Mouse (Mus musculus) forebrain, embryonic 16.5 days (tissue): ENCODE data around the gene Ifnk. TPM values are rescaled to one million over a fixed set of nuclear protein-coding genes. Genes with fewer than 3 reads are reported as not detected.
A peak's percentile ranks its signal among the peaks of the same experiment; 100 is the strongest.

Experiments used
- ATAC-seq: fragments of 200-750 bp; cut with Nextera tagmentation; 2 replicates; pipeline ENCODE4 v1.8.0; 2017; ENCODE audit warnings: mild to moderate bottlenecking, moderate library complexity
- H3K27ac ChIP-seq: fragments of 300-500 bp; sonication (generic); 2 replicates; pipeline ENCODE4 v1.5.1; 2014; ENCODE audit warnings: low read length, control low read depth
- H3K27me3 ChIP-seq: fragments of 300-500 bp; sonication (generic); replicated peaks from 2 replicates; pipeline ENCODE4 v1.6.1; 2014; ENCODE audit warnings: low read length; ENCODE audit not compliant: control insufficient read depth, insufficient read depth
- H3K36me3 ChIP-seq: fragments of 300-500 bp; sonication (generic); 2 replicates; pipeline ENCODE4 v1.6.1; 2014; ENCODE audit not compliant: control insufficient read depth, insufficient read depth
- H3K4me1 ChIP-seq: fragments of 300-500 bp; sonication (generic); replicated peaks from 2 replicates; pipeline ENCODE4 v1.6.1; 2014; ENCODE audit warnings: low read length; ENCODE audit not compliant: control insufficient read depth, insufficient read depth
- H3K4me2 ChIP-seq: fragments of 300-500 bp; sonication (generic); 2 replicates; pipeline ENCODE4 v1.6.1; 2014; ENCODE audit warnings: mild to moderate bottlenecking, low read length, control low read depth
- H3K4me3 ChIP-seq: fragments of 300-500 bp; sonication (generic); replicated peaks from 2 replicates; pipeline ENCODE4 v1.5.1; 2014; ENCODE audit warnings: mild to moderate bottlenecking, low read length, control low read depth
- H3K9ac ChIP-seq: fragments of 300-500 bp; sonication (generic); replicated peaks from 2 replicates; pipeline ENCODE4 v1.6.1; 2014; ENCODE audit warnings: low read depth, low read length, control low read depth
- H3K9me3 ChIP-seq: fragments of 300-500 bp; sonication (generic); 2 replicates; pipeline ENCODE4 v1.6.1; 2016; ENCODE audit warnings: low read length; ENCODE audit not compliant: control insufficient read depth
- WGBS: fragments of 180-500 bp; shearing (Covaris S2); extraction: QIAGEN DNeasy Blood & Tissue Kit; methylation state at CpG from one replicate; pipeline ENCODE4 v1.1.7; 2014; 5-methylcytosine and 5-hydroxymethylcytosine counted together
- polyA plus RNA-seq: library from polyadenylated mRNA; unstranded; fragments of >200 nt; fragmentation: Nextera tagmentation; extraction: Ambion mirVana; gene quantifications from 2 replicates; pipeline ENCODE4 v1.2.1, GENCODE M21; 2015

Gene Ifnk
- polyA plus RNA-seq, 1 experiment from 2014 or later: 0.27 TPM

DNA sequence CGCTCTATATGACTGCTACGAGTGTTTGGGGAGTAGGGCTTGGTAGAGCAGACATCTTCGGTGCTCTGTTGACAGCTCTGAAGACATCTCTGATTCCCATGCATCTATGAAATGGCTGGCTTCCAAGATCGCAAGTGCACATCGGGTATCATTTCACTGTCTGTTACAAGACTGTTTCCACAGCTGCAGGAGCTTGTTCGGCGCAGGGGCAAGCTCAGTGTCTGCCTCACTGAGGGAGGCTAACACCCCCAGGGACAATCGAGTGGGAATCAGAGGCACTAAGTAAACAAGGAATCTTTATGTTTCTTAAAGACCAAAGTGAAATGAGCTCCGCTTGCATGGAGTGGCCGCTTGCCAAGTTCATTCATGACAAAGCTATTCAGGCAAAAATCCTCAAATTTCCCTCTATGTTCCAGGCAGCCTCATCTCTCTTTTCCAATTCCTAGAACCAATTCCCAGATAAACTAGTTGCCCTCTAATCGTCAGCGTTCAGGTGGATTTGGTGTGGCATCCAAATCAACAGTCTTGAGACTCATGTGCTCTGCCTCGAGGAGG is 17.8 kb downstream of the Ifnk start:
- no peaks in the 10 kb centered on the region for H3K9me3 ChIP-seq
- ATAC-seq: peak; percentile 47; the same call in 1 of the 2 replicates
- no peak overlapping the region for H3K4me3 ChIP-seq
- no peaks in the 10 kb centered on the region for H3K36me3 ChIP-seq
- H3K27me3 ChIP-seq: no peaks in the 10 kb centered on the region
- WGBS: 47% methylated on average over 13 of the region's 13 CpGs
- H3K9ac ChIP-seq: no peak overlapping the region; the same call in 1 of the 2 replicates
- peak overlapping the region; percentile 9; the same call in 1 of the 2 replicates for H3K4me2 ChIP-seq
- H3K4me1 ChIP-seq: peaks cover 7% of the 10 kb centered on the region; the same call in 1 of the 2 replicates
- no peak overlapping the region for H3K27ac ChIP-seq

DNA sequence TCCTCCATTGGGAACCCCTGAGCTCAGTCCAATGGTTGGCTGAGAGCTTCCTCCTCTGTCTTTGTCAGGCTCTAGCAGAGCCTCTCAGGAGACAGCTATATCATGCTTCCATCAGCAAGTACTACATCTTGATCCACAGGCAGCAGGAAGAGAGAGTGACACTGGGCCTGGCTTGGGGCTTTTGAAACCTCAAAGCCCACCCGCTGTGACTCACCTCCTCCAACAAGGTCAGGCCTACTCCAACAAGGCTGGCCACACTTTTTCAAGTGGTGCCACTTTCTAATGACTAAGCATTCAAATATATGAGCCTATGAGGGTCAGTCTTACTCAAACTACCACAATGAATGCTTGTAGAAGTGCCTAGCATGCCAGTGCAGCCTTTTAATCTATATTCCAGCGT is 20.6 kb downstream of the Ifnk start:
- H3K4me3 ChIP-seq: no peak overlapping the region
- ATAC-seq: no peak
- H3K9me3 ChIP-seq: no peaks in the 10 kb centered on the region
- no peaks in the 10 kb centered on the region for H3K27me3 ChIP-seq
- H3K9ac ChIP-seq: no peak overlapping the region
- no peak overlapping the region for H3K27ac ChIP-seq
- 91% methylated on average over 2 of the region's 2 CpGs for WGBS
- H3K4me1 ChIP-seq: peaks cover 7% of the 10 kb centered on the region; the same call in 1 of the 2 replicates
- H3K4me2 ChIP-seq: no peak overlapping the region
- H3K36me3 ChIP-seq: no peaks in the 10 kb centered on the region

DNA sequence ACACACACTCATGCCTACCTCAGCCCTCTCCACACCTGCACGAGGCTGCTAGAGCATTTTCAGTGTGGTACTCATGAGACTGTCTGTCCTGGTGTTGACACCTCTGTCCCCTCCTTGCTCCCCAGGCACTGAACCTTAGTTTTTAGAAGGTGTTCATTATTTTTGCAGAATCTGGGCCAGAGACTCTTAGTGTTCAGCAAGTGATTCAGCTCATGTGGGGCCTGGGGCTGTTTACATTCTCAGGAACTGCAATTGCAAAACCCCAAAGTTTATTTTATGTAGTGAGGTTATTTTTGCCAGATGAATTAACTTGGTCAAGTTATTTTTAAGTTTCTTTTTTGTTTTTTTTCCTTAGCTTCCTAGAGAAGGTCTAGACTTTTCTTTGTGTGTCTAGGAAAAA is 21.7 kb downstream of the Ifnk start:
- no peak overlapping the region for H3K9ac ChIP-seq
- no peak overlapping the region for H3K27ac ChIP-seq
- no peak overlapping the region for H3K4me2 ChIP-seq
- H3K27me3 ChIP-seq: no peaks in the 10 kb centered on the region
- ATAC-seq: no peak
- no peak overlapping the region for H3K4me3 ChIP-seq
- 76% methylated on average over 1 of the region's 1 CpGs for WGBS
- H3K4me1 ChIP-seq: peaks cover 7% of the 10 kb centered on the region; the same call in 1 of the 2 replicates
- no peaks in the 10 kb centered on the region for H3K36me3 ChIP-seq
- H3K9me3 ChIP-seq: no peaks in the 10 kb centered on the region

DNA sequence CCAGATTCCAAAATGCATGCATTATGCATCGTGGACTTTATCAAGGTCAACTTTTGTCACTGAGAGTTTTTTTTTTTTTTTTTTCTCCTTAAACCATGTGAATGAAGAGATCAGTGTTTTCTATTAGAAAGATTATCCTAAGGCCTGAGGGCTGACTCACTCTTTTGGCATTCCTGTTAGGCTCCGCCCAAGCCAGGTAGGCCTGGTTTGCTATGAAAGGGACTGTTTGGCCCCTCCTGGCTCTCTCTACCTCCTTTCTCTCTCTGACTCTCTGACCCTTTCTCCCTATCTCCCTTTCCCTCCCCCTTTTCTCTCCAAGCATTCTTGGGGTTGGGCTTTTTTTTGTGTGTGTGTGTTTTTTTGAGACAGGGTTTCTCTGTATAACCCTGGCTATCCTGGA is 23.7 kb downstream of the Ifnk start:
- WGBS: 94% methylated on average over 2 of the region's 2 CpGs

DNA sequence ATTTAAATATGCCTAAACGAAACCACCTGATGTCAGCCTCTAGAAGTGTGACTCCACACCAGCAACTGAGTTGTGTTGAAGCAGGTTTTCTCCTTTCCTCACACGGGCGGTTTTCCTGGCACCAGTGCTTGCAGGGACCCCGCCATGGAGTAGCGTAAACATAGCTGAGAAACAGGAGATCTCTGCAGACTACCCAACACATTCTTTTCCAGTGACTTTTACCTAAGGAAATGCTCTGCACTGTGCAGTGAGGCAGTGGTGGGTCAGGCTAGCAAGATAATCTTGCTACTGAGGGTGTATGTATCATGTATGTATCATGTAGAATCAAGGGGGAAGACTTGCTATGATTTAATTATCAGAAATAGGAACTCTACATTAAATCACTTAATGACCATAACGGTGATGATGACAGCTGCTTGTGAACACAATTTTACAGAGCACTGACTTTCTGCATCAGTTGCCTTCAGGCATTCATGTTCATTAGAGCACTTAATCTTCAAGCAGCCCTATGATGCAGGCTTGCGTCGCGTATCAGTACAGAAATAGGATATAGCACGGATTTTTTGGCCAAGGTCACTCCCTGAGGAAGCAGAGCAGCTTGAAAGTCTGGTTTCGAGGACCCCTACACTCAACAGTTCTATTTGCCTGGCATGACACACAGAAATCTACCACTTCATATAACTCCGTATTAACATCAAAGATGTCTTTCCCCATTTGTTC is 26.2 kb downstream of the Ifnk start:
- Histone ChIP-seq H3K4me2 (no peak overlapping the region), H3K9ac (no peak overlapping the region), H3K4me1 (no peaks in the 10 kb centered on the region), H3K27me3 (no peaks in the 10 kb centered on the region), H3K9me3 (no peaks in the 10 kb centered on the region), H3K4me3 (no peak overlapping the region), H3K36me3 (no peaks in the 10 kb centered on the region), H3K27ac (no peak overlapping the region)
- 69% methylated on average over 12 of the region's 12 CpGs for WGBS
- no peak for ATAC-seq

More for the DNA sequence above, 23.7 kb downstream of the Ifnk start:
- Histone ChIP-seq H3K9me3 (no peaks in the 10 kb centered on the region), H3K27me3 (no peaks in the 10 kb centered on the region), H3K4me2 (no peak overlapping the region), H3K9ac (no peak overlapping the region), H3K27ac (no peak overlapping the region), H3K36me3 (no peaks in the 10 kb centered on the region), H3K4me3 (no peak overlapping the region), H3K4me1 (no peaks in the 10 kb centered on the region)
- ATAC-seq: no peak

DNA sequence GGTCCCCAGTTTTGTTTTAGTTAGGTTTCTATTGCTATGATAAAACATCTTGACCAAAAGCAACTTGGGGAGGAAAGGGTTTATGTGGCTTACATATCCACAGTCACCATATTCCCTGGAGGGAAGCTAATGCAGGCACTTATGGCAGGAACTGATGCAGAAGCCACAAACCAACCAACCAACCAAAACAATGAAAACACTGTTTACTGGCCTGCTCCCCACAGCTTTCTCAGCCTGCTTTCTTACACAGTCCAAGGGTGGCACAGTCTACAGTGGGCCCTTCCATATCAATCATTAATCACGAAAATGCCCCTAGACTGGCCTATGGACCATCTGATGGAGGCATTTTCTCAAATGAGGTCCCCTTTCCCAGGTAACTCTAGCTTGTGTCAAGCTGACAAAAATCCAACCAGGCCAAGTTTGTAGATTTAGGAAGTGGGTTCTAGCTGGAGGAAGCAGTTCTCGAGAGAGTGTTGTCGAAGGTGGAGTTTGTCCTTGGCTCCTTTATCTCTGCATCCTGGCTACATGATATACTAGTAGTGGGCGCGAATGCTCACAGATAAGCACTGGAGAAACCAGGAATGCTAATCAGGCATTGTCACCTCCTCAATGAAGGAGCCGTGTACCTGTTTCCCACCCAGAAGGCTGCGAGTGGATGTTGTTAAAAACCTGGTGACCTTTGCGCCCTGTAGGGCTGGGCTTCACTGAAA is 35.9 kb downstream of the Ifnk start:
- no peak for ATAC-seq
- H3K4me2 ChIP-seq: no peak overlapping the region
- H3K9me3 ChIP-seq: no peaks in the 10 kb centered on the region
- H3K27ac ChIP-seq: no peak overlapping the region
- H3K4me1 ChIP-seq: no peaks in the 10 kb centered on the region
- no peaks in the 10 kb centered on the region for H3K27me3 ChIP-seq
- WGBS: 96% methylated on average over 8 of the region's 8 CpGs
- no peak overlapping the region for H3K4me3 ChIP-seq
- H3K9ac ChIP-seq: no peak overlapping the region
- no peaks in the 10 kb centered on the region for H3K36me3 ChIP-seq

DNA sequence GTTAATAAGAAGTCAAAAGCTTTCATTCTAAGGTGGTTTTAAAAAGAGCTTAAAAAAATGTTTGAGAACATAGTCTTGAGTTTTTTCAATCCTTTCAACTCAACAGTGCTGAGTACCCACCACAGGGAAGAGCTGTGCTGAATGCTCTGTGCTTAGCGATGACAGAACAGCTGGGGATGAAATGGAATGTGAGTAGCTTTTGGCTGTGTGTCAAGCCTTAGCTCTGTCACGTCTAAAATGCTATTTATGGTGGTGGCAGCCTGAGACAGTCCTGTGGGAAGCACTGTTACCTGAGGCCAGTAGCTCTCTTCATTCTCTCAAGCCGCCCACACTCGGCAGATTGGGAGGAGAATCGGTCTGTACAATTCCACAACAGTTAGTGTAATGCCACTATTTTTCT is 37.9 kb downstream of the Ifnk start:
- no peak overlapping the region for H3K9ac ChIP-seq
- WGBS: 73% methylated on average over 5 of the region's 5 CpGs

DNA sequence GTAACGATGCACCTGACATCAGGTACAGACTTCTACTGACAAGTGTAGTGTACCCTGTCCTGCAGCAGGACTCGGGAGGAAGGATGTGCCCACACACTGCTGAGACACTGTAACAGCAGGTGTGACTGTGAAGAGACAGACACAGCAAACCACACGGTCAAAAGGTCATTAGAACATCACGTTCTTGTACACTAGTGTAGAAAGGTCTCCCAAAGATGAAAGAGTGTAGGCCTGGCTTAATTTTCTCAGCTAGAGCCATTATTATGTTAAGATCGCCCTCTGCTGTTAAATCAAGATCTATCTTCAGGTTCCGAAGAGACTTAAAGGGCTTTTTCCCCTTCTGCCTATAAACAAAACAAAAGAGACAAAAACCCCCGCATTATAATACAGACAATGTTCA is 40.9 kb downstream of the Ifnk start:
- Histone ChIP-seq H3K4me1 (no peaks in the 10 kb centered on the region), H3K36me3 (no peaks in the 10 kb centered on the region), H3K27ac (no peak overlapping the region), H3K9me3 (no peaks in the 10 kb centered on the region), H3K4me2 (no peak overlapping the region), H3K27me3 (no peaks in the 10 kb centered on the region), H3K9ac (no peak overlapping the region), H3K4me3 (no peak overlapping the region)
- ATAC-seq: 0 out of 2 replicates have a peak, but pooled peaks have one; percentile 23
- 43% methylated on average over 7 of the region's 7 CpGs for WGBS

More for the DNA sequence above, 37.9 kb downstream of the Ifnk start:
- no peaks in the 10 kb centered on the region for H3K27me3 ChIP-seq
- H3K36me3 ChIP-seq: no peaks in the 10 kb centered on the region
- no peaks in the 10 kb centered on the region for H3K9me3 ChIP-seq
- H3K4me1 ChIP-seq: no peaks in the 10 kb centered on the region
- H3K4me3 ChIP-seq: no peak overlapping the region
- H3K27ac ChIP-seq: no peak overlapping the region
- no peak overlapping the region for H3K4me2 ChIP-seq
- ATAC-seq: no peak

DNA sequence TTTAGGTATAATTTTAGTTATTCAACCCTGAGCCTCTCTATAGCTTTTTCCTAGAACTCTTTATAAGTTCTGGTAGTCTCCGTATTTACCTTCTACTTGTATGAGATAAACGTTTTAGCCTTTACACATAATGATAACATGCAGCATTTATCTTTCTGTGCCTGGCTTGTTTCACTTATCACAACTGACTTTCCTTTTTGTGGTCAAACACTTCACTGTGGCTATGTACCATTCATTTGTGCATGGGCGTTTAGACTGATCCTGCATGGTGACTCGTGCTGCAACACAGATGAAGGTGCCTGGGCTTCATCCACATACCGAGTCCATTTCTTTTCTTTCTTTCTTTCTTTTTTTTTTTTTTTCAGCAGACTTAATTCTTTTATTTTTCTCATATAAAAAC is 49.8 kb downstream of the Ifnk start:
- Histone ChIP-seq H3K4me2 (no peak overlapping the region), H3K27ac (no peak overlapping the region), H3K9ac (no peak overlapping the region), H3K36me3 (peaks cover 22% of the 10 kb centered on the region), H3K27me3 (no peaks in the 10 kb centered on the region), H3K4me1 (no peaks in the 10 kb centered on the region), H3K4me3 (no peak overlapping the region), H3K9me3 (no peaks in the 10 kb centered on the region)
- no peak for ATAC-seq
- WGBS: 97% methylated on average over 5 of the region's 5 CpGs
